Mouse (Mus musculus): ENCODE measurements around the gene Hoxa13.

- TF ChIP-seq CTCF (IDR thresholded peaks at IDR 0.05 in 2 of 3, conservative IDR thresholded peaks at IDR 0.05 in 1 of 3; ENCODE audit: control insufficient read depth in 1 of 3, insufficient read depth in 1 of 3, low read depth in 2 of 3, low read length in 3 of 3, poor library complexity in 1 of 3, severe bottlenecking in 1 of 3) (no peak), CHD1 (IDR thresholded peaks at IDR 0.05; ENCODE audit: low read depth, low read length) (no peak), EP300 (IDR thresholded peaks at IDR 0.05; ENCODE audit: low read depth in 1 of 2, low read length in 2 of 2) (no peak), KAT2A (conservative IDR thresholded peaks at IDR 0.05; ENCODE audit: low read depth, low read length) (no peak), NELFE (IDR thresholded peaks at IDR 0.05; ENCODE audit: low read depth, low read length) (no peak), ZNF384 (IDR thresholded peaks at IDR 0.05; ENCODE audit: low read depth, low read length) (no peak)
Measured at GRCm38 (mm10) chr6:52213119-52213986, 47.3 kb downstream of the Hoxa13 start, which contains the start of the genes Hoxa3 and Gm28308.
